Mouse (Mus musculus) ES-Bruce4 (cell line): ENCODE results near the gene Ccdc86. TPM values are rescaled to one million over a fixed set of nuclear protein-coding genes. Genes with fewer than 3 reads are reported as not detected.

Experiments used
- H3K27ac ChIP-seq: 2 replicates; pipeline ENCODE4 v1.5.1; 2012; ENCODE audit warnings: low read length, inconsistent platforms; ENCODE audit not compliant: insufficient read depth
- H3K27me3 ChIP-seq: 2 replicates; pipeline ENCODE4 v1.6.1; 2012; ENCODE audit warnings: mild to moderate bottlenecking, low read length, inconsistent platforms; ENCODE audit not compliant: control insufficient read depth, poor library complexity, insufficient read depth, severe bottlenecking
- H3K36me3 ChIP-seq: 2 replicates; pipeline ENCODE4 v1.6.1; 2012; ENCODE audit warnings: inconsistent platforms, mild to moderate bottlenecking, low read length, moderate library complexity; ENCODE audit not compliant: control insufficient read depth, poor library complexity, insufficient read depth, severe bottlenecking
- H3K4me1 ChIP-seq: one replicate; pipeline ENCODE4 v1.8.1; 2011; ENCODE audit warnings: low read length; ENCODE audit not compliant: control insufficient read depth, insufficient read depth
- H3K4me3 ChIP-seq: 2 replicates; pipeline ENCODE4 v1.5.1; 2011; ENCODE audit warnings: low read depth, mild to moderate bottlenecking, low read length
- H3K9ac ChIP-seq: 2 replicates; pipeline ENCODE4 v1.6.1; 2012; ENCODE audit warnings: low read depth, mild to moderate bottlenecking, inconsistent platforms; ENCODE audit not compliant: poor library complexity, severe bottlenecking
- H3K9me3 ChIP-seq: replicated peaks from 2 replicates; pipeline ENCODE4 v1.6.1; 2012; ENCODE audit warnings: mild to moderate bottlenecking, low read length, inconsistent platforms; ENCODE audit not compliant: control insufficient read depth, poor library complexity, insufficient read depth, severe bottlenecking
- CTCF ChIP-seq: IDR thresholded peaks from one replicate; pipeline ENCODE4 v1.8.1; 2011; ENCODE audit warnings: low read depth, low read length
- EP300 ChIP-seq: IDR thresholded peaks from 2 replicates; pipeline ENCODE4 v1.6.1; 2011; ENCODE audit warnings: low read depth, low read length; ENCODE audit not compliant: insufficient read depth
- POLR2A ChIP-seq: IDR thresholded peaks from one replicate; pipeline ENCODE4 v1.8.1; 2011; ENCODE audit warnings: low read length; ENCODE audit not compliant: insufficient read depth
- polyA plus RNA-seq: library from polyadenylated mRNA; stranded (reverse); fragments of >200 nt; gene quantifications from 2 replicates; pipeline ENCODE4 v1.2.4, GENCODE M21; 2011; ENCODE audit warnings: low read depth; ENCODE audit not compliant: missing spikeins, insufficient read depth, insufficient read length

The Ccdc86 gene
- polyA plus RNA-seq, 1 experiment, result 17.8 TPM

GRCm38 (mm10) chr19:10924220-10924619, 24.8 kb downstream of the Ccdc86 start:
- H3K27ac ChIP-seq, result no peak overlapping the region
- H3K9me3 ChIP-seq, result no peaks in the 10 kb centered on the region
- TF ChIP-seq CTCF (no peak), POLR2A (no peak), EP300 (no peak)
- peaks cover 1% of the 10 kb centered on the region for H3K4me1 ChIP-seq
- H3K4me3 ChIP-seq, result no peak overlapping the region
- H3K36me3 ChIP-seq, result no peaks in the 10 kb centered on the region
- H3K9ac ChIP-seq, result no peak overlapping the region
- no peaks in the 10 kb centered on the region for H3K27me3 ChIP-seq

GRCm38 (mm10) chr19:10921058-10921457, 28.0 kb downstream of the Ccdc86 start:
- H3K9ac ChIP-seq, result no peak overlapping the region
- peaks cover 1% of the 10 kb centered on the region for H3K4me1 ChIP-seq
- H3K4me3 ChIP-seq, result no peak overlapping the region
- TF ChIP-seq POLR2A, result no peak
- no peak for TF ChIP-seq CTCF
- TF ChIP-seq EP300, result no peak
- H3K9me3 ChIP-seq, result no peaks in the 10 kb centered on the region
- no peaks in the 10 kb centered on the region for H3K36me3 ChIP-seq
- H3K27me3 ChIP-seq, result no peaks in the 10 kb centered on the region
- no peak overlapping the region for H3K27ac ChIP-seq

DNA sequence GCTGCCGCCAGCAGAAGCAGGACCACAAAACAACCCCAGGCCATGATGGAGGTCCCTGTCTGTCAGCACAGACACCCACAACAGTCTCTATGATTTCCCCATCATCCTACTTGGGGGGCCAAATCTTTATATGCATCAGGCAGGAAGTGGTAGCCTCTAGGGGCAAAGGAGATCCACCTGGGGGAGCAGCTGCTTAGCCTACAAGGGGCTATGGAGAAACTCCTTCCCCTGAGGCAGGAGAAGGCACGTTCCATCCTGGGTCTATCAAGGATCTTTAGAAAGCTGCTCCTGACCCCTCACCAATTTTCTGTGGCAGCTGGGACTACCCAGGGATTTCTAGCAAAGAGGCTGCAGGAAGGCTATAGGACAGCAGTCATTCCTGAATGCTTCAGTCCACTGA, 28.5 kb downstream of the Ccdc86 start, which contains the start of gene Zp1:
TSS of gene Zp1 (minus strand) at position 101 of the 400 bp plus-strand sequence.
- Histone ChIP-seq H3K4me1 (peaks cover under 1% of the 10 kb centered on the region), H3K9me3 (no peaks in the 10 kb centered on the region), H3K36me3 (no peaks in the 10 kb centered on the region), H3K27ac (no peak within 1 kb of the TSS), H3K4me3 (no peak within 1 kb of the TSS), H3K27me3 (no peaks in the 10 kb centered on the region), H3K9ac (no peak within 1 kb of the TSS)
- TF ChIP-seq POLR2A (no peak), EP300 (no peak), CTCF (no peak)

DNA sequence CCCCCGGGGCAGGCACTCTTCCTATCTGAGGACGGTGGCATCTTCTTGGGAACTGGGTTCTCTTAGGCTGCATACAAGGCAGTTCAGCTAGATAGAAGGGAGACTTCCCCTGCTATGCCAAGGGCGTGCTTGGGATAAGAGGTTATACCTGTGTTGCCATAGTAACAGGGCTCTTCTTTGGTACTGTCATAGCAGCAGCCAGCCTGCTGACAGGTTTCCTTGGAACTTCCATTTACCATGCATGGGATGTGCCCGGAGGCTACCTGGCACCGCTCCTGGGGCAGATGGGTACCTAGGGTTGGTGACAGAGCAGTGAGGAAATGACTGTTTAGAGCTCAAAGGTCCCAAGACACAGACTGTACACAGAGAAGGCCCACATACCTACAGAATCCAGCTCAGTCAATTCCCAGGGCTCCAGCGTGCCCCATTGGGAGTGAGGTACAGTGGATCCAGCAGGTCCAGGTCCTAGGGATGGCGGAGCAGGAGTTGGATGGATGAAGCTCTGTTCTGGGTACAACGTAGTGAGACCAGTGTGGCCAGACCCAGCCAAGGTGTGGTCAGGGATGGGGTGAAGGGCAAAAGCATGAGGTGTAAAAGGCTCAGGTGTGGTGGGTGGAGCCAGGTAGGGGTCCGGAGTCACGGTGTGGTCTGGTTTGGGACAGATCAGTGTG, 30.6 kb downstream of the Ccdc86 start:
- TF ChIP-seq POLR2A (no peak), EP300 (no peak), CTCF (no peak)
- Histone ChIP-seq H3K36me3 (no peaks in the 10 kb centered on the region), H3K4me3 (no peak overlapping the region), H3K27ac (no peak overlapping the region), H3K27me3 (no peaks in the 10 kb centered on the region), H3K9me3 (no peaks in the 10 kb centered on the region), H3K4me1 (no peaks in the 10 kb centered on the region), H3K9ac (no peak overlapping the region)

- Histone ChIP-seq H3K9ac (no peak overlapping the region), H3K9me3 (no peaks in the 10 kb centered on the region), H3K27me3 (no peaks in the 10 kb centered on the region), H3K27ac (no peak overlapping the region), H3K4me1 (no peaks in the 10 kb centered on the region), H3K4me3 (no peak overlapping the region), H3K36me3 (no peaks in the 10 kb centered on the region)
- TF ChIP-seq CTCF, result no peak
- no peak for TF ChIP-seq EP300
- TF ChIP-seq POLR2A, result no peak
Measured at GRCm38 (mm10) chr19:10916506-10916905, 32.6 kb downstream of the Ccdc86 start.

DNA sequence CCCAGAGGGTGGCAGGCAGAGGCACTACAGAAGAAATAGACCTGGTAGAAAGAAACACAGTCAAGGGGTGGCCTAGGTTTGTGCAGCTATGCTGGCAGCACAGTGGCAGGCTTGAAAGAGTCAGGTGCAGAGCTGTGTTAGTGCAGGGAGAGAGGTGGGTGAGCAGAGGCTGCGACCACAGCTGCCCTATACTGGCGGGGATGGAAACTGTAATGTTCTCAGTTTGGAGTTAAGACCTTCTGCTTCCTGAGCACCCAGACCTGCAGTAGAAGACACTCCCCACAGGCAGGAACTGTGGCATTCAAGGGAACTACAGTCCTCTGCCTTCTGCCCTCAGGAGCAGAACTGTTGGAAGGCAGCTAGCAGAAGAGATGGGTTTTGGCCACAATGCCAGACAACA, 34.2 kb downstream of the Ccdc86 start:
- Histone ChIP-seq H3K4me1 (no peaks in the 10 kb centered on the region), H3K9ac (no peak overlapping the region)

More for the DNA sequence above, 34.2 kb downstream of the Ccdc86 start:
- H3K9me3 ChIP-seq, result no peaks in the 10 kb centered on the region
- H3K27me3 ChIP-seq, result no peaks in the 10 kb centered on the region
- TF ChIP-seq EP300, result no peak
- no peak for TF ChIP-seq CTCF
- no peaks in the 10 kb centered on the region for H3K36me3 ChIP-seq
- H3K4me3 ChIP-seq, result no peak overlapping the region
- no peak overlapping the region for H3K27ac ChIP-seq
